Mouse (Mus musculus): ENCODE data around the gene Smim13. TPM values are rescaled to one million over a fixed set of nuclear protein-coding genes. Genes with fewer than 3 reads are reported as not detected.

Gene Smim13
- polyA plus RNA-seq, 1 experiment from 2014 or later: 11.8 TPM

DNA sequence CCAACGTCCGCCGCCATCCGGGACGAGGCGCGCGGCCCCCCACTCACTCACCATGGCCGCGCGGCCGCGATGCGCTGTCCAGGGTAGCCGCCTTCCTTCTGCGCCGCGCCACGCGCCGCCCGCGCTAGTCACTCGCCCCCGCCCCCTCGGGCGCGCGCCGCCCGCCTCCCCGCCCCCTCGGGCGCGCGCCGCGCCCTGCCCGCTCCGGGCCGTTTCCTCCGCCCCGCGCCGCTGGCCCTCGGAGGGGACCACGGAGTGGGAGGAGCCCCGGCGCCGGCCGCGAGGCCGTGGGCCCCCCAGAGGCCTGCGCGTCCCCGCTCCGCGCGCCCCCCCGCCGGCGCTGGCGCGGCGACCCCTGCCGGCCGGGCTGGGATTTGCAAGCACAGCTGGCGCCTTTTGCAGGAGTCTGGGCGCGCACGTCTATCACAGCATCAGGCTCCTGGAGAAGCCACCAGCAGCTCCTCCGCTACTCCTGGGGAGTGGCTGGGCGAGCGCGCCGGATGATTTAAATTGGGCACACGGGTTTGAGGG lies 29.3 kb upstream of the Smim13 start, which contains the start of gene Elovl2:
TSS of gene Elovl2 (minus strand) at position 102 of the 531 bp plus-strand sequence.
- Histone ChIP-seq H3K4me1 (peaks cover 12% of the 10 kb centered on the region), H3K27ac (peak within 1 kb of the TSS; percentile 89), H3K9me3 (replicated peaks) (no peaks in the 10 kb centered on the region), H3K27me3 (ENCODE audit: low read depth, poor library complexity, severe bottlenecking) (no peaks in the 10 kb centered on the region), H3K4me3 (peak within 1 kb of the TSS; percentile 68), H3K36me3 (no peaks in the 10 kb centered on the region)
- WGBS: 2% methylated on average over 76 of the region's 77 CpGs
- peak; percentile 89 for DNase-seq (ENCODE audit: low spot score)

DNA sequence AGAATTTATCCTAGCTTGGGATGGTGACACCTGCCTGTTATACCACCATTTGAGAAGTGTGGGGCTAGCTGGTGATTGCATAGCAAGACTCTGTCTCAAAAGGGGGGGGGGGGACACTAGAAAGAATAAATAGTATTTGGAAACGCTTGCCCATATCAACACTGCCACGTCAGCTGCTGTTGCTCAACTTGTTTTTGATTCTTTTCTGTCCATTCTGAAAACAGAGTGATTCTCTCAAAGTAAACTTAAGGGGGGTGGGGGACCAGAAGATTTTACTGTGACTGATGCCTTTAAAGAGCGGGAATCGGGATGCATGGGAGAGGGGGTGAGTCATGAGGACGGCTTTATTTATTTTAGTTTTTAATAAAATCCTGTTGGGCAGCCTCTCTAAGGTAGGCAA lies 23.1 kb upstream of the Smim13 start:
- H3K4me3 ChIP-seq: no peak overlapping the region
- H3K4me1 ChIP-seq: no peaks in the 10 kb centered on the region
- H3K36me3 ChIP-seq: no peaks in the 10 kb centered on the region
- DNase-seq (ENCODE audit: low spot score): no peak
- no peaks in the 10 kb centered on the region for H3K27me3 ChIP-seq (ENCODE audit: low read depth, poor library complexity, severe bottlenecking)
- no peaks in the 10 kb centered on the region for H3K9me3 ChIP-seq (replicated peaks)
- no peak overlapping the region for H3K27ac ChIP-seq
- WGBS: 91% methylated on average over 5 of the region's 5 CpGs

DNA sequence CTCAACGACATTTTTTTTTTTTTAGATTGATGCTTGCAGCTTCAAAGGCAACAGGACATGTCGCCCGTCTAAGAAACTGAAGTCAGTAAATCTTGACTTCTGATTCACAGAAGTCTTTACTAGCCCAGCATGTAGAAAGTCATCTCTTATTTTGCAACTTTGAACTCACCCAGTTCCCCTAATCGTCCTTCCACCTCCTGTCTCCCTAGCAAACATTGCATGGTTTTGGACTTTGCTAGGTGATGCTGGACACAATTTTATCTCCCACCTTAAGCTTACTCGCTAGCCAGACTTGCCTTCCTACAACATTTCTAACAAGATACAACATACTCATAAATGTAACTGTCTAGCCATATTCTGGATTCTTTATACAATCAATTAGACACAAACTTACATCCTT lies 21.6 kb upstream of the Smim13 start:
- Histone ChIP-seq H3K27me3 (ENCODE audit: low read depth, poor library complexity, severe bottlenecking) (no peaks in the 10 kb centered on the region), H3K9me3 (replicated peaks) (no peaks in the 10 kb centered on the region), H3K27ac (no peak overlapping the region), H3K4me3 (no peak overlapping the region), H3K36me3 (no peaks in the 10 kb centered on the region), H3K4me1 (no peaks in the 10 kb centered on the region)
- 87% methylated on average over 5 of the region's 5 CpGs for WGBS
- DNase-seq (ENCODE audit: low spot score): no peak

DNA sequence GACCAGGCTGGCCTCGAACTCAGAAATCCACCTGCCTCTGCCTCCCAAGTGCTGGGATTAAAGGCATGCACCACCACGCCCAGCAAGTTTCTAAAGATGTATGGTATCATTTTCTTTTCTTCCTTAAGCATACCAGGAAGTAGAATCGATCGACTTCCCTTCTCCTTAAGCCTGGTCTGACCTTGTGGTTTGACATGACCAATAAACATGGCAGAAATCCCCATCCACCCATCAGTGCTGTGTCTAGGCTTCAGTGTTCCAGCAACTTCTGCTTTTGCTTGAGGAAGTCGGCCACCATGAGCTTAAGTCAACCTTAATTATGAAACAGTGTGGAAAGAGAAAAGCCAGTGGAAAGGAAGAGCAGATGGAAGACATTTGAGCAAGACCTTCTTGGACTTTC lies 19.4 kb upstream of the Smim13 start:
- WGBS: 85% methylated on average over 5 of the region's 5 CpGs

DNA sequence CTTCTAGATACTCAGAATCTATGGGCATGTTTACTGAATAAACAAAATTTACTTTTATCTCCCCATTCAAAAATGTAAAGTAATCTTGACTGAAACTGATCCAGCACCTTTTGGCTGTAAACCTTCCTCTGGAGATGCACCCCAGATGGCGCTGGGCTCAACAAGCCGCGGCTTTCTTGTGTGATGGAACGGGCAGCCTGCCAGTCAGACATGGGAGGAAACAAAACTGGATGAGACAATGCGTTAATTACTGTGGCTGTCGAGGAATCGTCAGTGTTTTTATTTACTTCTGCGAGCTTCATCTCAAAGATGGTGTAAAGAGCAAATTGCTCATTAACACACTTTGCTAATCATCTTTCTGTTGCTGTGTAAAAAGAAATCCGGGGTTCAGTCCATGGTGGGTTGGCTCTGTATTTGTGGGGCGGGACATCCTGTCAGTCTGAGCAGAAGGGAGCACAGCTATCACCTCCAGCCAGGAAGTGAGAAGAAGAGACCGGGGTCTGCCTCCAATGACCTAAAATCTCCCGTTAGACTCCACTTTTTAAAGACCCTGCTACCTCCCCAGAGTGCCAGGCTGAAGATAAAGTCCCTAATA lies 18.2 kb upstream of the Smim13 start:
- H3K9me3 ChIP-seq (replicated peaks): no peaks in the 10 kb centered on the region
- H3K4me1 ChIP-seq: no peaks in the 10 kb centered on the region
- H3K27ac ChIP-seq: no peak overlapping the region
- no peaks in the 10 kb centered on the region for H3K36me3 ChIP-seq
- H3K4me3 ChIP-seq: no peak overlapping the region
- 92% methylated on average over 12 of the region's 12 CpGs for WGBS
- DNase-seq (ENCODE audit: low spot score): no peak
- no peaks in the 10 kb centered on the region for H3K27me3 ChIP-seq (ENCODE audit: low read depth, poor library complexity, severe bottlenecking)

More for the DNA sequence above, 19.4 kb upstream of the Smim13 start:
- no peak for DNase-seq (ENCODE audit: low spot score)
- no peaks in the 10 kb centered on the region for H3K9me3 ChIP-seq (replicated peaks)
- H3K27ac ChIP-seq: no peak overlapping the region
- no peak overlapping the region for H3K4me3 ChIP-seq
- H3K4me1 ChIP-seq: no peaks in the 10 kb centered on the region
- no peaks in the 10 kb centered on the region for H3K27me3 ChIP-seq (ENCODE audit: low read depth, poor library complexity, severe bottlenecking)
- H3K36me3 ChIP-seq: no peaks in the 10 kb centered on the region

DNA sequence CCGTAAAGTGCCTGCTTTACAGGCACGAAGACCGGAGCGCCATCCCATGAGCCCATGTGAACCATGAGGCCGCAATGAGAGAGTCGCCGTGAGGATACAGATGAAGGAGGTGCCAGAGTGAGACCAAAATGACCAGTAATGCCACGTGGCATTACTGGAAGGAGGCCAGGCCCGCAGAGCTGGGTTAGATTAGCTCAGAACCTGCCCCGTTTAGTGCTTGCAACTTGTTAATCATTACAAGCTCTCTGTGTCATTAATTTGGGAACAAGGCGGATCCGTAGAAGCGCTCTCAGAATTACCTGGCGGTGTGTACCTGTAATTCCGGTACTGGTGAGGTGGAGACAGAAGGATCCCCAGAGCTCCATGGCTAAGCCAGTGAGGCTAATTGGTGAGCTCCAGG lies 17.4 kb upstream of the Smim13 start:
- Histone ChIP-seq H3K9me3 (replicated peaks) (no peaks in the 10 kb centered on the region), H3K4me1 (no peaks in the 10 kb centered on the region), H3K4me3 (no peak overlapping the region), H3K27ac (no peak overlapping the region), H3K27me3 (ENCODE audit: low read depth, poor library complexity, severe bottlenecking) (no peaks in the 10 kb centered on the region), H3K36me3 (no peaks in the 10 kb centered on the region)
- no peak for DNase-seq (ENCODE audit: low spot score)
- 95% methylated on average over 15 of the region's 15 CpGs for WGBS

DNA sequence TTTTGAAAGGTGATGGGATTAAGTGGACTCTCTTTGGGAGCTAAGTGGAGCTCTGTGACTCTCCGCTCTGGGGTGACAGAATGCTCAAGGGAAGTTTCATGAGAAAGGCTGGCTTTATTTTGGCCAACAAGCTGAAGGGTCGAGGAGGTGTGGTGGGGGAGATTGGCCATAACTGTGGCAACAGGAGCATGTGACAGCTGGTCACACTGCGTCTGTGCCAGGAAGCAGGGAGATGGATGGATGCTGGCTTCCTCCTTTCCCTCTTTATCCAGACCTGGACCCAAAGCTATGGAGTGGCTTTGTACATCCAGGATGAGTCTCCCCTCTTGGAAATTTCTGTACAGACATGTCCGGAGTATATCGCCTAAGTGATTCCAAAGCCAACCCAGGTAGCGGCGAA lies 16.4 kb upstream of the Smim13 start:
- no peak for DNase-seq (ENCODE audit: low spot score)
- no peaks in the 10 kb centered on the region for H3K36me3 ChIP-seq
- H3K27ac ChIP-seq: no peak overlapping the region
- H3K9me3 ChIP-seq (replicated peaks): no peaks in the 10 kb centered on the region
- 89% methylated on average over 7 of the region's 7 CpGs for WGBS
- H3K4me3 ChIP-seq: no peak overlapping the region
- H3K27me3 ChIP-seq (ENCODE audit: low read depth, poor library complexity, severe bottlenecking): no peaks in the 10 kb centered on the region
- no peaks in the 10 kb centered on the region for H3K4me1 ChIP-seq

DNA sequence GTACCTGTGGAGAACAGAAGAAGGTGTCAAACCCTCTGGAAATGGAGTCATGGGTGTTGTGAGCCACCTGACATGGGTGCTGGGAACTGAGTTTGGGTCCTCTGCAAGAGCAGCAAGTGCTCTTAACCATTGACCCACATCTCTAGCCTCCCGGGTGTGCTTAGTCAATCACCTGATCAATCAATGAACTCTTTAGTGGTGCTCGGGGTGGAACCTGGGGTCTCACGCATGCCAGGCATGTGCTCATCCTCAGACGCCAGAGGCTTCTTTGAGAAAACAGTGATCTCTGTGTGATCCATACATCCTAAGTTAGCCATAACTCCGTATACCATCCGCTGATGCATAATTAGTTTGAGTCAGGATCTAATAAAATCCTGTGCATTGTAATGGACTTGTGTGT lies 14.5 kb upstream of the Smim13 start:
- WGBS: 92% methylated on average over 6 of the region's 6 CpGs
- Histone ChIP-seq H3K36me3 (no peaks in the 10 kb centered on the region), H3K27me3 (ENCODE audit: low read depth, poor library complexity, severe bottlenecking) (peaks cover 4% of the 10 kb centered on the region; the same call in 1 of the 2 replicates), H3K4me1 (no peaks in the 10 kb centered on the region), H3K27ac (no peak overlapping the region), H3K9me3 (replicated peaks) (no peaks in the 10 kb centered on the region), H3K4me3 (no peak overlapping the region)
- no peak for DNase-seq (ENCODE audit: low spot score)

DNA sequence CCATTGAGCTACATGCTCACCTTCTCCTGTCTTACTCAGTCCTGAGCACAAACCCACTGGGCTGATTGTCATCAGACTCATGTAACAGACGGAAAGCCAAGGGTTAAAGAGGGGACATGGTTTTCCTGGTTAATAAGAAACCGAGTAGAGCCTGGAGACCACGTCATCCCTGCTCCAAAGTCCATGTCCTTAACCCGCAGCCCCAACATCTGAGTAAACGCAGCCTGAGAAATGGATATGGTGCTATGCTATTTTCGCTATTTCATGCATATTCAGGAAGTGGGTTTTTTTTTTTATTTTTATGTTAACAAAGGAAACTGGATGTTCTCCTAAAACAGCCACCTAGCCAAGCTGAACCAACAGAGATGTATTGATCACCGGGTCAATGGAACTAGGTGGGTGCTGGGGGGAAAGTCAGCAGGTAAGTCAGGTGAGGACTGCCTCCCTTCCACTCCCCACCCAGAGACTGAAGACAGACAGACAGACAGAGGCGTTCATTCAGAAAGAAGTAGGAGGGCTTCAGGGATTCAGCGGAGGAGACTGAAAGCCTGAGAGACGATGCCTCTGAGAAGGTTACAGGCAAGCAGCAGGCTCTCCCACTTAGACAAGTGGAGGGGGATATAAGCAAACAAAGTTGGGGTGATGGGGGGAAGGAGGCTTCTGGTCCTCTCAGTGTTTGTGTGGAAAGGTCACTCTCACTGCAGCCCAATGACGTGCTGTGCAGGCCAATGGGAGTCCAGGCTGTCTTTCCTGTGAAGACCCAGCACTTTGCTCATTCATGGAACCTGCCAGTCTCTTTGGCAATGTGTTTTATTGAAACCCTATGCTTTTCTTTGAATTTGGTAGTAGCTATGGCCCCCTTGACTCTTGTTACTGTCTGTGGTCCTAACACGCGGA lies 13.6 kb upstream of the Smim13 start:
- DNase-seq (ENCODE audit: low spot score): no peak
- Histone ChIP-seq H3K4me3 (no peak overlapping the region), H3K27ac (no peak overlapping the region), H3K9me3 (replicated peaks) (no peaks in the 10 kb centered on the region), H3K4me1 (no peaks in the 10 kb centered on the region), H3K27me3 (ENCODE audit: low read depth, poor library complexity, severe bottlenecking) (peaks cover 5% of the 10 kb centered on the region; the same call in 1 of the 2 replicates), H3K36me3 (no peaks in the 10 kb centered on the region)
- 84% methylated on average over 13 of the region's 13 CpGs for WGBS

DNA sequence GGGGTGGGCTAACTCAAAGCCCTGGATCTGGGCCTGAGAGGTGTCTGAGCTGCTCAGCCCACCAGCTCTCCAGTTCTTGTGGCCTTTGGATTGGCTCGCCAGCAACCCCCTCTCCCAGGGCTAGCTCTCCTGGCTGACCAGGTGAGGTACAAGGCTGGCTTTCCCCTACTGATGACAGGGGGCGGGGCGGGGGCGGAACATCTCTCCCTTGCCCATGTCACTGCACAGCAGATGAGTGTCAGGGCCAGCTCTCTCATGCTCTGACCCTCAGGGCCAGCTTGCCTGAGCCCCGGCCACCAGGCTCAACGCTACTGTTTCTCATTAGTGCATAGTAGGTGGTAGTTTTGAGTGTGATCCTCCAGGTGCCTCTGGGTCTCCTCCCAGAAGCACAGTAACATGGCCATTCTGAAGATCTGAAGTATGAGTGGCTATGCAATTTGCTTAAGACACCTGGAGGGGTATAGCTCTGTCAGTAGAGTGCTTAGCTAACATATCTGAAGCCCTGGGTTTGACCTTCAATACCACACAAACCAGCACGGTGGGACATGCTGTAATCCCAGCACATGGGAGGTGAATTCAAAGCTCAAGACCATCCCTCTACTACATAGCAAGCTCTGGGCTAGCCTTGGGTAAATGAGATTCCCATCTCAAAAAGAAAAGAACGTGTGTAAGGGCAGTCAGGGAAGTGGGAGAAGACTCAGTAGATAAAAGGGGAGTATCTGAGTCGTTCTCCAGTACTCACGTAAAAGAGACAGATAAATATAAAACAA lies 11.4 kb upstream of the Smim13 start:
- Histone ChIP-seq H3K9me3 (replicated peaks) (no peaks in the 10 kb centered on the region), H3K4me3 (no peak overlapping the region), H3K27me3 (ENCODE audit: low read depth, poor library complexity, severe bottlenecking) (peaks cover 5% of the 10 kb centered on the region; the same call in 1 of the 2 replicates), H3K36me3 (no peaks in the 10 kb centered on the region), H3K27ac (no peak overlapping the region), H3K4me1 (no peaks in the 10 kb centered on the region)
- DNase-seq (ENCODE audit: low spot score): no peak
- WGBS: 79% methylated on average over 10 of the region's 10 CpGs

DNA sequence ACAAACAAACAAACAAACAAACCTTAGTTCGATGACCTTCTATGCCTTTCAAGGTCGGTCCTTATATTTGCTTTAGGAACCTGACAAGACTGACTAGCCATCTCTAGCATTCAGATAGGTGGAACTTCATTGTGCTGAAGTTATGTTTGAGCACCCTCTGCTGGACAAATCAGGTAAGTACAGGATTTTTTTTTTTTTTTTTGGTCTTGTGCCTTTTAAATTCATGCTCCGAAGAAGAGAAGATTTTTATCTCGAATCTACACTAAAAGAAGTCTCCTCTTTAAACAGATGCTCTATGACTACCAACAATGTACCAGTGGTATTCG lies 10.9 kb upstream of the Smim13 start:
- Histone ChIP-seq H3K4me1 (no peaks in the 10 kb centered on the region), H3K27me3 (ENCODE audit: low read depth, poor library complexity, severe bottlenecking) (peaks cover 5% of the 10 kb centered on the region; the same call in 1 of the 2 replicates), H3K27ac (no peak overlapping the region), H3K36me3 (no peaks in the 10 kb centered on the region), H3K9me3 (replicated peaks) (no peaks in the 10 kb centered on the region), H3K4me3 (no peak overlapping the region)
- DNase-seq (ENCODE audit: low spot score): no peak
- 20% methylated on average over 5 of the region's 5 CpGs for WGBS

DNA sequence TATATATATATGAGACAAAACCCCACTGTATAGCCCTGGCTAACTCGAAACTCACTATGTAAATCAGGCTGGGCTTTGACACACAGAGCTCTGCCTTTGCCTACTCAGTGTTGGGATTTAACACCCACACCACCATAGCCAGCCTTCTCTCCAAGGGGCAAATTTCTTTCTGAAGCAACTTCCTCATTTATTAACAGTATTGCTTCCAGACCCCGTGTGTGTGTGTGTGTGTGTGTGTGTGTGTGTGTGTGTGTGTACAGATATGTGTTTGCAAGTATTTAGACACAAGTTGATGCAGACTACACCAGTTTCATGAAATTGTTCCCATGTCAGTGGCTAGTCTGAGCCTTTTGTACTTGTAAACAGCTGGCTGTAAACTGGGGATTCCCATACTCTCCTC lies 8.1 kb upstream of the Smim13 start:
- peaks cover 5% of the 10 kb centered on the region; the same call in 1 of the 2 replicates for H3K27me3 ChIP-seq (ENCODE audit: low read depth, poor library complexity, severe bottlenecking)
- no peaks in the 10 kb centered on the region for H3K4me1 ChIP-seq
- 79% methylated on average over 2 of the region's 2 CpGs for WGBS
- no peaks in the 10 kb centered on the region for H3K36me3 ChIP-seq
- H3K4me3 ChIP-seq: no peak overlapping the region
- H3K9me3 ChIP-seq (replicated peaks): no peaks in the 10 kb centered on the region
- H3K27ac ChIP-seq: no peak overlapping the region
- DNase-seq (ENCODE audit: low spot score): no peak
